Mouse (Mus musculus) liver, postnatal 0 days (tissue): ENCODE measurements around the gene Apol11b.

ENCODE experiments used
- CTCF ChIP-seq: sonication (generic); IDR thresholded peaks from 2 replicates; pipeline ENCODE4 v1.5.1; 2016; ENCODE audit warnings: antibody characterized with exemption, low read depth
- EP300 ChIP-seq: IDR thresholded peaks from 2 replicates; pipeline ENCODE4 v1.6.1; 2016; ENCODE audit warnings: antibody characterized with exemption, low read depth, mild to moderate bottlenecking

DNA sequence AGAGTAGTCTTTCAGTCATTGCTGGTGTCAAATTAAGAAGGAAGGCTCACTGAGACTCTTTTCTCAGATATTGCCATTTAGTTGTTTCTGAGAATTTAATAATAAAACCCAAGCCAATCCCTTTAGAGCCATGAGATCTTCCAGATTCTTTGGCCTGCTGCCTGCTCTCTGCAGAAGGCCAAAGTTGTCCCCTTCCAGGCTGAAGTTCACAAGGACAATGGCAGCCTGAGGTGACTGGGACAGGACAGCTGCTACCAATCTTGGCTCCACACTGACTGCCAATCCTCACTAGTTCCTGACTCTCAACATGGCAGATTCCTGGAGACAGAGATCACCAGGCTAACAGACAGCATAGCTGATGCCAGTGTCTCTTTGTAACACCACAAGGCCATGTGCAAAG is 56.1 kb downstream of the Apol11b start:
- no peak for TF ChIP-seq CTCF
- TF ChIP-seq EP300, result no peak
